Comparison of ENCODE assay signal across 9 mouse cellular contexts in genomic region chr11:88171876-88172442, GRCm38 (mm10). TPM values are rescaled to one million over a fixed set of nuclear protein-coding genes. Genes with fewer than 3 reads are reported as not detected.
DNase-seq lines count a peak whose midpoint lies in the region; ATAC-seq and TF ChIP-seq lines count a peak whose summit lies in the region.
"Had no signal": no experiment of that assay in that cellular context is flagged by ENCODE, and none has a peak within 500 bp of the region (broad histone marks: within the 10 kb centered on the region; RNA-seq: fewer than 3 reads in every experiment).

No protein-coding gene starts in this region.

- peak overlapping the region; percentile 84 for H3K27ac ChIP-seq in heart, embryonic 13.5 days (replicated peaks)
- peak overlapping the region; percentile 81 for H3K27ac ChIP-seq in heart, postnatal 0 days (ENCODE audit: low read depth)

- no peak for TF ChIP-seq CTCF in heart, postnatal 0 days (IDR thresholded peaks at IDR 0.05; ENCODE audit: low read depth)

- no peak overlapping the region for H3K4me2 ChIP-seq in heart, embryonic 13.5 days
- H3K4me2 ChIP-seq in heart, postnatal 0 days (ENCODE audit: low read depth, low read length): no peak overlapping the region

- no peak overlapping the region for H3K4me3 ChIP-seq in heart, embryonic 13.5 days
- H3K4me3 ChIP-seq in heart, postnatal 0 days (ENCODE audit: low read depth, low read length): no peak overlapping the region

- no peak for DNase-seq in heart, postnatal 25 days (ENCODE audit: low spot score)
- DNase-seq in retina, postnatal 1 day: peak; percentile 51
- no peak for DNase-seq in retina, embryonic 14.5 days (ENCODE audit: low spot score)
- DNase-seq in heart, postnatal 0 days (ENCODE audit: low spot score): peak; percentile 39
- DNase-seq in right cerebral cortex, postnatal 36 days (ENCODE audit: low spot score in 2 of 2): no peak
- DNase-seq: layer of hippocampus, postnatal 36 days; lung, postnatal 10 days had no signal

- H3K9me3 ChIP-seq in heart, embryonic 13.5 days: no peaks in the 10 kb centered on the region
- no peaks in the 10 kb centered on the region for H3K9me3 ChIP-seq in heart, postnatal 0 days (replicated peaks; ENCODE audit: control insufficient read depth, low read length)

- peaks cover 4% of the 10 kb centered on the region for H3K36me3 ChIP-seq in heart, embryonic 13.5 days
- H3K36me3 ChIP-seq in heart, postnatal 0 days (replicated peaks; ENCODE audit: control insufficient read depth, insufficient read depth, low read length): 0 out of 2 replicates have a peak, but pooled peaks cover 2% of the 10 kb centered on the region

- intact Hi-C loops in heart, postnatal 25 days (cut with DNase I): no loop called here

- 64% methylated on average over 15 of the region's 15 CpGs for WGBS in heart, embryonic 13.5 days
- 56% methylated on average over 15 of the region's 15 CpGs for WGBS in heart, postnatal 0 days

- peaks cover 21% of the 10 kb centered on the region for H3K27me3 ChIP-seq in heart, embryonic 13.5 days (replicated peaks)
- H3K27me3 ChIP-seq in heart, postnatal 0 days (ENCODE audit: control insufficient read depth, insufficient read depth, low read length): no peaks in the 10 kb centered on the region

- no peak for ATAC-seq in heart, embryonic 13.5 days (ENCODE audit: extremely low read depth, insufficient number of reproducible peaks, low FRiP score, low TSS enrichment)
- ATAC-seq in heart, postnatal 0 days (ENCODE audit: insufficient read depth, low read depth): peak; percentile 49
- ATAC-seq in granulocyte monocyte progenitor cell, adult 5-6 weeks (replicated peaks; ENCODE audit: poor library complexity, severe bottlenecking): no peak

- H3K9ac ChIP-seq in heart, embryonic 13.5 days: peak overlapping the region; percentile 63; the same call in 1 of the 2 replicates
- no peak overlapping the region for H3K9ac ChIP-seq in heart, postnatal 0 days (replicated peaks; ENCODE audit: low read depth, low read length)

- peaks cover 44% of the 10 kb centered on the region for H3K4me1 ChIP-seq in heart, embryonic 13.5 days
- H3K4me1 ChIP-seq in heart, postnatal 0 days (ENCODE audit: control insufficient read depth, insufficient read depth): peaks cover 24% of the 10 kb centered on the region

- no peak for TF ChIP-seq EP300 in heart, postnatal 0 days (IDR thresholded peaks at IDR 0.05; ENCODE audit: low read depth)

RNA-seq across cellular contexts. Expression of gene Mrps23, which starts 32.2 kb away (rescaled TPM):
- 76.0 and 82.1 TPM in 2 replicates for polyA plus RNA-seq in heart, embryonic 13.5 days (2015; fragmentation: Nextera tagmentation; extraction: Ambion mirVana)
- total RNA-seq in heart, postnatal 25 days (2021): 100 to 1,000 TPM; 301 to 306 TPM
- total RNA-seq in heart, postnatal 0 days (2014; rRNA removed; ENCODE audit: low replicate concordance): 77.6 and 240 TPM in 2 replicates
- polyA plus RNA-seq in heart, postnatal 0 days (2015; fragmentation: Nextera tagmentation; extraction: Ambion mirVana): 156 TPM in 2 replicates
- 69.0 and 88.8 TPM in 2 replicates for total RNA-seq in granulocyte monocyte progenitor cell, adult 5-6 weeks (2014; fragmentation: Nextera tagmentation)
- 54.9 and 57.7 TPM in 2 replicates for total RNA-seq in granulocyte monocyte progenitor cell, adult 5-6 weeks (2017)

Comparison
In these comparisons a context has a peak if more than half of its experiments do, and no peak if none do; other contexts are left out.
1. DNase-seq: peak in retina, postnatal 1 day (single experiment) and heart, postnatal 0 days (single experiment); none in heart, postnatal 25 days (single experiment), retina, embryonic 14.5 days (single experiment) and right cerebral cortex, postnatal 36 days (0 of 2).